Mouse (Mus musculus) lung, embryonic 14.5 days (tissue): ENCODE data around the gene Bod1l. TPM values are rescaled to one million over a fixed set of nuclear protein-coding genes. Genes with fewer than 3 reads are reported as not detected.

Source experiments
- ATAC-seq: fragments of 200-750 bp; cut with Nextera tagmentation; 2 replicates; pipeline ENCODE4 v1.8.0; 2017; ENCODE audit warnings: mild to moderate bottlenecking, moderate TSS enrichment, moderate library complexity; ENCODE audit not compliant: insufficient read depth
- DNase-seq: peaks from one replicate; pipeline ENCODE4 v3.0.0-alpha.2; 2015
- H3K27ac ChIP-seq: fragments of 300-500 bp; sonication (generic); 2 replicates; pipeline ENCODE4 v1.5.1; 2014; ENCODE audit warnings: low read depth, mild to moderate bottlenecking, moderate library complexity
- H3K27me3 ChIP-seq: fragments of 300-500 bp; sonication (generic); 2 replicates; pipeline ENCODE4 v1.6.1; 2014; ENCODE audit warnings: low read length, control low read depth; ENCODE audit not compliant: insufficient read depth
- H3K36me3 ChIP-seq: fragments of 300-500 bp; sonication (generic); 2 replicates; pipeline ENCODE4 v1.6.1; 2014; ENCODE audit warnings: control low read depth; ENCODE audit not compliant: insufficient read depth
- H3K4me1 ChIP-seq: fragments of 300-500 bp; sonication (generic); 2 replicates; pipeline ENCODE4 v1.6.1; 2014; ENCODE audit warnings: antibody characterized with exemption, control low read depth; ENCODE audit not compliant: insufficient read depth
- H3K4me2 ChIP-seq: fragments of 300-500 bp; sonication (generic); 2 replicates; pipeline ENCODE4 v1.6.1; 2014; ENCODE audit warnings: mild to moderate bottlenecking
- H3K4me3 ChIP-seq: fragments of 300-500 bp; sonication (generic); 2 replicates; pipeline ENCODE4 v1.5.1; 2014; ENCODE audit warnings: low read depth, low read length
- H3K9ac ChIP-seq: fragments of 300-500 bp; sonication (generic); 2 replicates; pipeline ENCODE4 v1.6.1; 2014
- H3K9me3 ChIP-seq: fragments of 300-500 bp; sonication (generic); 2 replicates; pipeline ENCODE4 v1.6.1; 2016; ENCODE audit warnings: low read depth, low read length, control low read depth
- CTCF ChIP-seq: IDR thresholded peaks from 2 replicates; pipeline ENCODE4 v1.5.1; 2016; ENCODE audit warnings: antibody characterized with exemption, low read depth
- WGBS: fragments of 180-500 bp; shearing (Covaris S2); extraction: QIAGEN DNeasy Blood & Tissue Kit; methylation state at CpG from one replicate; pipeline ENCODE4 v1.1.7; 2014; 5-methylcytosine and 5-hydroxymethylcytosine counted together
- polyA plus RNA-seq: library from polyadenylated mRNA; unstranded; fragments of >200 nt; fragmentation: Nextera tagmentation; extraction: Ambion mirVana; gene quantifications from 2 replicates; pipeline ENCODE4 v1.2.1, GENCODE M21; 2014

The Bod1l gene
- polyA plus RNA-seq, 1 experiment from 2014 or later, result 23.9 TPM

DNA sequence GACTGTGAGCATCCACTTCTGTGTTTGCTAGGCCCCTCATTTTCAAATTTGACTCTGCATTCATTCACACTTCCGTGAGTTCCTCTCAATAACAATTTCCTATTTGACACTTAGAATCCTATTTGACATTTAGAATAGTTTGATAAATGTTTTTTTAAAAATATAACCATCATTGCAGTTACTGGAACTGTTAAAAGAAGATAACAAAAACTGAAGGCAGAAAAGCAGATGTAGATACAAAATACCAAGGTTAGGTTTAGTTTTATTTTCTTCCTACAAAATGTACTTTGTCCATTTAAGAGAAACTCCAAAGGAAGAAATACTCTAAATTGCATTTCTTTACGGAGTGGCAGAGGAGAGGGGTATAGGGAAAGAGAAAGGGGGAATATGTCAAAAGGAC lies 42.5 kb downstream of the Bod1l start:
- no peaks in the 10 kb centered on the region for H3K27me3 ChIP-seq
- TF ChIP-seq CTCF, result no peak
- H3K4me3 ChIP-seq, result no peak overlapping the region
- no peak for DNase-seq
- WGBS, result 87% methylated on average over 2 of the region's 2 CpGs
- H3K9ac ChIP-seq, result no peak overlapping the region
- H3K27ac ChIP-seq, result no peak overlapping the region
- peaks cover 55% of the 10 kb centered on the region for H3K36me3 ChIP-seq
- no peak overlapping the region for H3K4me2 ChIP-seq
- ATAC-seq, result no peak
- H3K4me1 ChIP-seq, result no peaks in the 10 kb centered on the region
- no peaks in the 10 kb centered on the region for H3K9me3 ChIP-seq

DNA sequence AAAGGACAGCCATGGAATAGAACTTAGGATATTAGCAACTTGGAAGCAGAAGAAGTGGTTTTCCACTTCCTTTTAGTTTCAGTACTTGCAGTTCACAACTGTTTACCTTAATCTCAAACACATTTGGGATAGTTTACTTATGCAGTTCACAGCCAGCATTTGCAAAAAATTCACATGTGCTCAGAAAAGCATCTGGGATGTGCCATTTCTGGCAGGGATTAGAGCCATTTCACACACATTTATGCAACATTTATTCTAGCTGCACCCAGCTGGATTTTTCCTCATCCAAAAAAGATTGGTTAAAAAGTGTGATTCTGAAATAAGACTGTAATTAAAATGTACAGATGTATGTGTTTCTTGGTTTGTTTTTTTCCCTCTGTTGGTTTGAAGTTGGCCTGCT lies 49.7 kb downstream of the Bod1l start:
- TF ChIP-seq CTCF, result no peak
- no peaks in the 10 kb centered on the region for H3K9me3 ChIP-seq
- H3K4me1 ChIP-seq, result no peaks in the 10 kb centered on the region
- H3K4me3 ChIP-seq, result no peak overlapping the region
- H3K9ac ChIP-seq, result no peak overlapping the region
- DNase-seq (no peak), ATAC-seq (no peak)
- no peak overlapping the region for H3K4me2 ChIP-seq
- no peak overlapping the region for H3K27ac ChIP-seq
- peaks cover 66% of the 10 kb centered on the region for H3K36me3 ChIP-seq
- H3K27me3 ChIP-seq, result no peaks in the 10 kb centered on the region

DNA sequence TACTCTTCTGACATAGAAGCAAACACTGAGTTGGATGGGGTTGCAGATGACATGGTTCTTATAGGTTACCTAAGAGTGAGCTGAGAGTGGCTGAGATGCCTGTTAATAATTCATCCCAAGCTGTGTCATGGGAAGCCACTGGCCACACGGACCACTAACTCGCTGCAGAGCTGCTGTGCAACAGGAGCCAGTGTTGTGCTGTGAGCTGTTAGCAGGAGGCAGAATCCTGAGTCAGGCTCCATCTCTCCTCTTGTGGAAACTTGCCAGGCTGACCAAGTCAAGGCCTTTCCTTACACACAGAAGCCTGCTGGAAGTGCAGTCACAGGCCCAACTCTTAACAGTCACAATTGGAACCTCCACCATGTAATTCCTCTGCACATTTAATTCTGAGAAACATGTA lies 53.6 kb downstream of the Bod1l start:
- Histone ChIP-seq H3K9ac (no peak overlapping the region), H3K4me3 (no peak overlapping the region), H3K4me2 (no peak overlapping the region), H3K36me3 (peaks cover 84% of the 10 kb centered on the region), H3K27me3 (no peaks in the 10 kb centered on the region), H3K9me3 (no peaks in the 10 kb centered on the region), H3K27ac (no peak overlapping the region), H3K4me1 (no peaks in the 10 kb centered on the region)
- 79% methylated on average over 2 of the region's 2 CpGs for WGBS
- ATAC-seq (no peak), DNase-seq (no peak)
- TF ChIP-seq CTCF, result no peak

DNA sequence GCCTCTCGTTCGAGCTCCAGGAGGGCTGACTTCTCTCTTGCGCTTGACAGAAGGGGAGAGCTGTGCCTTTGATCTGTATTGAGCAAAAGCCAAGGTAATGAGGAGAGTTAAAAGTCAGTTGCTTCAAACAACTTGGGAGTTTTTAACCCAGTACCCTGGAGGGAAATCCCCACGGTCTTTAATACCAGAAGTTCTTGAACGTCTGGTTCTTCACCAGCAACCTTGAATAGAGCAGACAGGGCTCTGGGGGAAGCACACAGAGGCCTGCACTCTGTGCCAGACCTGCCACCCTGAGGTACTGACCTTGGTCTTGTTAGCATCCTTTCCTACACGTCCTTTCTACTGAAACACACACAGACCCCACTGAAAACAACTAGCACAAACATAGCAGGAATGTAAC lies 55.2 kb downstream of the Bod1l start:
- Histone ChIP-seq H3K9me3 (no peaks in the 10 kb centered on the region), H3K4me3 (no peak overlapping the region), H3K4me1 (no peaks in the 10 kb centered on the region), H3K4me2 (no peak overlapping the region), H3K9ac (no peak overlapping the region), H3K36me3 (peaks cover 77% of the 10 kb centered on the region), H3K27ac (no peak overlapping the region), H3K27me3 (no peaks in the 10 kb centered on the region)
- no peak for DNase-seq
- no peak for TF ChIP-seq CTCF
- ATAC-seq, result no peak
- WGBS, result 72% methylated on average over 6 of the region's 6 CpGs

DNA sequence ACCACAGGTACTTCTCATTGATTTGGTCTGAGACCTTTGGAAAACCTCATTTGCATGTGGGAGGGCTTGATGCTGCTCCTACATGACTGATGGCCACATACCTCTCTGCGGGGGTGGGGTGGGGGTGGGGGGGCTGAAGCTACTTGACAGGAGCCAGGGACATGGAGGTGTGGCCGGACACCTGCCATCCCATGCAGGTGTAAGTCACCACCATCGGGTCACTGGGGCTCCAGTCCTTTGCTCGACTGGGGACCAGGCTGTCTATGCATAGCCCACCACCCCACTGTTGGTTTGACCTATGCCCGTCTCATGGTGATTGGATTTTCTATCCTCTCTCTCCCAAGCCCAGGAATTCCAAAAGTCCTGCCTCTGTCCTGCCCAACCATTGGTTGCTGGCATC lies 62.2 kb downstream of the Bod1l start:
- Histone ChIP-seq H3K9me3 (no peaks in the 10 kb centered on the region), H3K27ac (no peak overlapping the region), H3K9ac (no peak overlapping the region), H3K36me3 (peaks cover 21% of the 10 kb centered on the region), H3K4me3 (no peak overlapping the region), H3K27me3 (no peaks in the 10 kb centered on the region), H3K4me1 (no peaks in the 10 kb centered on the region), H3K4me2 (no peak overlapping the region)
- ATAC-seq, result no peak
- no peak for DNase-seq
- 86% methylated on average over 5 of the region's 5 CpGs for WGBS
- TF ChIP-seq CTCF, result no peak

DNA sequence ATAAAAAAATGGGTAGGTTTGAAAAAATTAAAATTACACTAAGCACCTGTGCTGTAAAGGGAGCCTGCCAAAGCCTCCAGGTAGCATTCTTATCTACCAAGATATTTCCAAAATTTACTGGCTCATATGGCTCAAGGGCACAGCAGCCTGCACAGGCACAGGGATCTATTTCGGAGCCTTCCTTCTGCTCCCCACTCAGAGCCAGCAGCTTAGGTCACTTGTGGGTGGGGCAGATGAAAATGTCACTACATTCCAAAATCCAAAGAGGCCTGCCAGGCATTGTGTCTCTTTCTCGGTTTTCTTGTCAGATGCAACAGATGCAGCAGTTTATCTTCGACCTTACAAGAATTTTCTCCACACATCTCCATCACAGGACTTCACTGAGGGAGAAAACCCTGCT lies 64.1 kb downstream of the Bod1l start:
- DNase-seq, result no peak
- Histone ChIP-seq H3K9ac (no peak overlapping the region), H3K4me1 (no peaks in the 10 kb centered on the region), H3K9me3 (no peaks in the 10 kb centered on the region), H3K27me3 (no peaks in the 10 kb centered on the region), H3K4me2 (no peak overlapping the region), H3K27ac (no peak overlapping the region), H3K4me3 (no peak overlapping the region), H3K36me3 (peaks cover 4% of the 10 kb centered on the region; the same call in 1 of the 2 replicates)
- WGBS, result 82% methylated on average over 3 of the region's 3 CpGs
- TF ChIP-seq CTCF, result no peak
- ATAC-seq, result no peak

DNA sequence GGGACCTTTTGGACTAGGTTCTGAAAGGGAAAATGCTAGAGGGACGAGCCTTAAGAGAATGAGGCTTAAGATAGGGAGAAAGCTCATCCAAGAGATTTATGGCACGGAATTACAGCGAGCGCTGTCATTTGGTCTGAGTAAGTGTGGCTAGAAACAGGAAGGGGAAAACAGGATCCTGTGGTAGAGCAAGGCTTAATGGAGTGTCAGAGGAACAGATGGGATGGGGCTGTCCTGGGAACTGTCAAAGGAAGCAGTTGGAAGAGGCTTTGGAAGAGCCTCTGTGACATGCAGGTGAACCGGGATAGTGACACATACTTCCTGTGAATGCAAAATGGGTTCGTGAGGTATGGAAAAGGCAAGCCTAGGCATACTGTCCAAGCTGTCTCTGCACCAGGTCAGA lies 68.4 kb downstream of the Bod1l start:
- Histone ChIP-seq H3K4me3 (no peak overlapping the region), H3K4me2 (no peak overlapping the region), H3K27me3 (no peaks in the 10 kb centered on the region), H3K9me3 (no peaks in the 10 kb centered on the region), H3K9ac (no peak overlapping the region), H3K36me3 (no peaks in the 10 kb centered on the region), H3K27ac (no peak overlapping the region), H3K4me1 (no peaks in the 10 kb centered on the region)
- no peak for DNase-seq
- WGBS, result 27% methylated on average over 6 of the region's 6 CpGs
- ATAC-seq, result no peak
- TF ChIP-seq CTCF, result no peak

DNA sequence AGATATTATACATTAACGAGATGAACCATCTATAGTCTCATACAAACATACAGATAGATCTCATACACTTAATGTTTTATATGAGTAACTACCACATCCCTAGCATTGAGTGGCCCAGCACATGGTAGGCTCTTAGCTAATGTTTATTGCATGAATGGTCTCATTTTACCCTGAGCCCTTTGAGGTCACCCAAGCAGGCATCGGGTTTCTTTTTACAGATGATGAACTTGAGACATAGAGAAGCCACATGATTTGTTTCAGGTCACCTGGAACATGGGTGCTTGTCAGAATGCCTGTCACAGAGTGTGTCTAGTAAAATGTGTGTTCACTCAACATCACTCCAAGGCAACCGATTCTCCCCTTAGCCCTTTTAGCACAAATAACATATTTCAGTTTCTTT lies 68.8 kb downstream of the Bod1l start:
- no peaks in the 10 kb centered on the region for H3K4me1 ChIP-seq
- no peak for ATAC-seq
- no peak overlapping the region for H3K27ac ChIP-seq
- no peak overlapping the region for H3K4me2 ChIP-seq
- WGBS, result 39% methylated on average over 3 of the region's 3 CpGs
- H3K27me3 ChIP-seq, result no peaks in the 10 kb centered on the region
- H3K36me3 ChIP-seq, result no peaks in the 10 kb centered on the region
- DNase-seq, result no peak
- no peaks in the 10 kb centered on the region for H3K9me3 ChIP-seq
- no peak overlapping the region for H3K4me3 ChIP-seq
- TF ChIP-seq CTCF, result no peak
- H3K9ac ChIP-seq, result no peak overlapping the region
